Mouse (Mus musculus): Measurements from ENCODE around the gene Slc2a1.

DNA sequence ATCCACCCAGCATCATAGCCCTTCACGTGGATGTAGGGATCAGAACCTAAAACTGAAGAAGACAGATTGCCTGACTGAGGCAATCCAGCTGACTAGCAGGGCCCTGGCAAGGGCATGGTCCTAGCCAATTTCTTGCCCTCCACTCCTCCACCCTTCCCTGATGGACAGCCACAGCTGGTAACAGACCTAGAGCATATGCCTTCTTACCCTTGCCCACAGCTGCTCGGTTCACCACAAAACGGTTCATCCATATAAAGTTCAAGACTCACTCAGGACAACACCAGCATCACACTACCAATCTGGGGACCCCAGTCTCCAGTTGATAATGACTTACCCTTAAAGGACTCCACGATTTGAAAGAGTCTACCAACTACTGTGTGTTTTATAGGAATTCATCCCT is 77.3 kb downstream of the Slc2a1 start:
- TF ChIP-seq CTCF (IDR thresholded peaks at IDR 0.05; ENCODE audit: borderline replicate concordance, control insufficient read depth, extremely low read depth, insufficient read depth, low read length, poor library complexity) (no peak), POLR2A (IDR thresholded peaks at IDR 0.05; ENCODE audit: control insufficient read depth, extremely low read depth, insufficient read depth, low read length, poor library complexity) (no peak)
